Mouse (Mus musculus): ENCODE data around the gene Naa80. TPM values are rescaled to one million over a fixed set of nuclear protein-coding genes. Genes with fewer than 3 reads are reported as not detected.

Naa80 gene
- 53.5 and 65.8 TPM in 2 replicates for polyA plus RNA-seq (2012; rRNA removed)

DNA sequence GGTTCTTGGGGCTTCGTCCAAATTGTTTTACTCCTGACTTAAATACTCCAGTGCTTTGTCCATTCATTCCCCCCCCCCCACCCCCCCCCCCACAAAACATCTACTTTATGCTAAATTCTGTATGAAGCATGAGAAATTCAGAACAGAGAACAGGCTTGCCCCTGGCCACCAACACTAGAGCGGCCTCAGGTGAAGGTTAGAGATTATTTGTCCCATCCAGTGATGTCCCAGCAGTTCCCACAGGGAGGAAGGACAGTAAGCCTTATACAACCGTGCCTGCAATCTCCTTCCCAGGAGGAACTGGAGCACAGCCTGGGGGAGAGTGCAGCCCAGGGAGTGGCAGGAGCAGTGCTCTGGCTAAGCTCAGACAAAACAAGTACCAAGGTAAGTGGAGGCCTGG lies at the start of gene Naa80:
Gene Naa80 (plus strand): TSS at position 301 of the 400 bp plus-strand sequence.

DNA sequence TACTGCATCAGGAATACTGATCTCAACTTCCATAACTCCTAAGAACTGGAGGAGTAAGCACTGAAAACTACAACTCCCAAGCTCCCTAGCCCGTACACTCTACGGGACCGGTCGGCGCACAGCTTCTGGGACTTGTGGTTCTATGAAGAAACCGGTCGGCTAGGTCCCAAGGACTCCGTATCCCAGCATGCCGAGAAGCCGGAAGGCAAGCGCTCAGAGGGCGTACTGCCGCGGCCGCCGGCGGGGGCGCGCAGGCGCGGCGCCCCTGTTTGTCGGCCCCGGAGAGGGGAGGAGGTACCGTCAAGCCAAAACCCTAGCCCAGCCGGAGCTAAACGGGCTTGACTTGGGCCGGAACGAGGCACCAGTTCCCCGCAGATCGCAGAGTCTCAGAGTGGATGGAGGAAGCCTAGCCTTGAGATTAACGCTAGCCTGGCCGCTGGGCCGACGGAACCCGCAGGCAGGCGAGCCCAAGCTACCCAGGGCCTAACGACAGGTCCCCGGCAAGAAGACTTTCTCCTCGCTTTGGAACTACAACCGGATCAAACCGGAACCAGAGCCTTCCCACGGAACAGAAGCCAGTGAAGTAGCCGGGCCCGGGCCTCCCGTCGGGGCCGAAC lies 44.8 kb upstream of the Naa80 start, which contains the start of gene Tmem115:
Gene Tmem115 (plus strand): TSS at position 155 of the 617 bp plus-strand sequence.

GRCm38 (mm10) chr9:107541474-107542351 lies 37.0 kb upstream of the Naa80 start, which contains the start of the genes Cyb561d2 and Nprl2:
Cyb561d2 (minus strand) TSS chr9:107542193.
Nprl2 (plus strand) TSS chr9:107542226.

GRCm38 (mm10) chr9:107547026-107547425 lies 31.7 kb upstream of the Naa80 start, which contains the start of gene Zmynd10:
Zmynd10 (plus strand) TSS chr9:107547298.

GRCm38 (mm10) chr9:107551117-107551889 lies 27.4 kb upstream of the Naa80 start, which contains the start of gene Rassf1:
Rassf1 (plus strand) TSS chr9:107551555.

DNA sequence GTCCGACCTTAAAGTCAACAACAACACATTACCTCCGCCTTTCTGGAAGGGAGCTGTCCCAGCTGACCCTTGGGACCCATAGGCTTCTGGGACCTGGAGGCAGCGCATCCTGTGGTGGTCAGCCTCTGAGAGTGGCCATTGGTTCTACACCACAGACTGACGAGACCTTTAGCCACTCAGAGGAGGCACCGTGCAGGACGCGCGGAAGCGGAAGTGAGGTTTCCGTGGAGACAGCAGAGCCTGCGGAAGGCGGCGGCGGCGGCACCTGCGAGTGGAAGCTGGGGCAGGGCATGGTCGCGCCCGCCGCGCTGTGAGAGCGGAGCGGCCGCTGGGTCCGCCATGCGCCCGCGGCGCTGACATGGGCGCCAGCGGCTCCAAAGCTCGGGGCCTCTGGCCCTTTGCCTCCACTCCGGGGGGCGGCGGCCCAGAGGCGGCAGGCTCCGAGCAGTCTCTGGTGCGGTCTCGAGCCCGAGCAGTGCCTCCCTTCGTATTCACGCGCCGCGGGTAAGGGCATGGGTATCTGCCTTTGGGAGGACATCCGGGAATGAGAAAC lies 15.6 kb upstream of the Naa80 start, which contains the start of gene Tusc2:
Gene Tusc2 (plus strand): TSS at position 227 of the 553 bp plus-strand sequence.

GRCm38 (mm10) chr9:107567702-107568319 lies 10.9 kb upstream of the Naa80 start, which contains the start of gene Hyal2:
Hyal2 (plus strand) TSS chr9:107567945.

DNA sequence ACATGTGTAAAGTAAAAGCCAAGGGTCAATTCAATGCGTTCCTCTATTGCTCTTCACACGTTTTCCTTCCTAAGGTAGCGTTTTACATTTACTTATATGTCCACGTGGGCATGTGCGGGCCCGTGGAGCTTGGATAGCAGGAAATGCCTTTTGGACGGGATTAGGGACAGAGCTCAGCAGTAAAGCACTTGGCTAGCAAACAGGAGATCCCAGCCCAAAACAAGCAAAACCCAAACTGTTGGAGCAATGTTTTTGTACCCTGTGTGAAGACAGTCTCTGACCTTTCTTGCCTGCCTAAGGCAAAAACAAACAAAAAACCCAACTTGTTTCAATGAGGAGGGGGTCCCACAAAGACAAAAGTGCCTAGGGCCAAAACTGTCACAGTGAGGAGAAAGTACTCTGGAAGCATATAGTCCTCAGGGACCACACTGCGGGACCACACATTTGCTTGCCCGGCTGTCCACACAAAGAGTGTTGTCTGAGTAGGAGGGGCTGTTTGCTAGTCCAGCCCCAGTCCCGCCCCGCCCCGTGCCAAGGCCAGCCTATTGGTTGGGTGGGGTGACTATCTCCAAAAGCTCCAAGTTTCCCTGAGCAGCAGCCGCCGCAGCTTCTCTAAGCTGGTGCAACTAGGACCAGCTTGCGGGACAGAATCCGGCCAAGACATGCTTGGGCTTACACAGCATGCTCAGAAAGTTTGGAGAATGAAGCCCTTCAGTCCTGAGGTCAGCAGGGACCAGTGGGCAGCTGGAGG lies 2.2 kb upstream of the Naa80 start, which contains the start of gene Hyal1:
Gene Hyal1 (plus strand): TSS at position 571 of the 751 bp plus-strand sequence.

DNA sequence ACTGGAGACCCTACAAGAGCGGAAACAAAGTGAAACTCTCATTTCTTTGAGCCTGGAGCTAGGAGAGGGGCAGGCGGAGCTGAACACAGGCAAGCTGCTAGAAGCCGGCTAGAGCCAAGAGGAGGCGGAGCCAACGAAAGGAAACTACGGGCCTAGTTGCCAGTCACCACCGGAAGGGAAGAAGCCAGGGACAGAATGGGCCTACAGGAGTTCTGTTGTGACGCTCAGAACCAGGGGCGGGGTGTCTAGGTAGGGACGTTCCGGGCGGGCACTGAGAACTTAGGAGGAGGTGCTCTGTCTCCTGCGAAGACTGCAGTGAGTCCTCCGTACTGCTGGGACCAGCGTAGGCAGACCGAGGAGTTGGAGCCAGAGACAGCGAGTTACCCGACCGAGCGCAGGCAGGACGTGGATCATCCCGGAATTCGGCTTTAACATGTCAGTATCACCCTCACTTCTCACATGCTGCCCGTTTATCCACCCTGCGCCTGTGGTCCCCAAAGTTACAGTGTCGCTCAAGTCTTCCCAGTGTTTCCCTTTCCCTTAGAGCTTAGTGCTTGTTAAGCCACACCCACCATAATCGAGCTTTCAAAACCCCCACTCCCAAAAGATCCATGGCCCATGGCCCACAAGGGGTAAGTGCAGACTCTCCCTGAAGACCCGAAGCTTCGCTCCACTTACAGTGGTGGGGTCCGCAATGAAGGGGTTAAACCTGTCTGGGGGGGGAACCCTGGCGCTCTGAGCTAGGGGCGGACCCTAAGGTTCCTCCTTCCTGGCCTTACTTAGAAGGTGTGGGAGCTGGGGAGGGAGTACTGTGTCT lies 2.0 kb downstream of the Naa80 start, which contains the start of gene Hyal3:
Gene Hyal3 (plus strand): TSS at position 318 of the 817 bp plus-strand sequence.

DNA sequence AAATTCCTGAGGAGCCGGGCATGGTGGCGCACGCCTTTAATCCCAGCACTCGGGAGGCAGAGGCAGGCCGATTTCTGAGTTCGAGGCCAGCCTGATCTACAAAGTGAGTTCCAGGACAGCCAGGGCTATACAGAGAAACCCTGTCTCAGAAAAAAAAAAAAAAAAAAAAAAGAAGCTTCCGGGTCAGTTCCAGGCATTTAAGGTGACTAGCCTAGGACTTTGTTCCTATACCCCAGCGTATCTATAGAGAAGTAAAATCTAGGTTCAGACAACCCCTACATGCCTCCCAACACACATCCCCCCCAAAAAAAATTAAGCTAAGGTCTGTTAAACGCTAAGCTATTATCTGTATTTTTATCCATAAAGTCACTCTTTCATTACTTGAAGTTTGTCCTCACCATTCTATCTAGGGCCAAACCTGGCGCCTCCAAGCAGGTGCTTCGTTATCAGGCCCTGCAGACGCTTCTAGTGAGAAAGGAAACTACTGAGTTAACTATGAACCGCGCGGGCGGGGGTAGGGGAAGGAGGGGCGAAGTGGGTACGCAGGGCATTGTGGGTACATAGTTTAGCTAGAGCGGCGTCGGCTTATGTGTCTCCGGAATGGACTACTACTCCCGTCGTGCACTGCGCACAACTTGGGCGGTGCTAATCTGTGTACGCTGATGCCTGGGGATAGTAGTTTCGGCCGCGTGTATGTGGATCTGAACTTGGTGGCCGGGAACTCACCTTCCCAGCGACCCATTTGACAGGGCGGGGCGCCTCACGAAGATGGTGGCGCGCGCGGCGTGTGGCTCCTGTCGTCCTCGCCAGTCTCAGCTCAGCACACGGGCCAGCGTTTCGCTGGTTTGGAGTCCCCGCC lies 8.5 kb downstream of the Naa80 start, which contains the start of gene Ifrd2:
Gene Ifrd2 (plus strand): TSS at position 669 of the 859 bp plus-strand sequence.

GRCm38 (mm10) chr9:107608741-107609432 lies 30.2 kb downstream of the Naa80 start, which contains the start of gene Sema3b:
Sema3b (minus strand) TSS chr9:107609229.

Other genes with a start within 250 kb of the Naa80 start
- 18.1 and 18.8 TPM in 2 replicates for gene Hemk1, start 240.5 kb upstream of the Naa80 start, polyA plus RNA-seq (2012; rRNA removed)
- gene 6430571L13Rik, start 238.3 kb upstream of the Naa80 start, polyA plus RNA-seq (2012; rRNA removed), result 0.26 and 0.27 TPM in 2 replicates
- 20.0 and 33.9 TPM in 2 replicates for gene Cacna2d2, start 179.3 kb upstream of the Naa80 start, polyA plus RNA-seq (2012; rRNA removed)
- gene Tmem115, start 44.9 kb upstream of the Naa80 start, polyA plus RNA-seq (2012; rRNA removed), result 73.8 and 95.5 TPM in 2 replicates
- gene Cyb561d2, start 36.7 kb upstream of the Naa80 start, polyA plus RNA-seq (2012; rRNA removed), result 37.4 and 58.8 TPM in 2 replicates
- 26.5 and 29.3 TPM in 2 replicates for gene Nprl2, start 36.7 kb upstream of the Naa80 start, polyA plus RNA-seq (2012; rRNA removed)
- 0.41 and 0.65 TPM in 2 replicates for gene Zmynd10, start 31.6 kb upstream of the Naa80 start, polyA plus RNA-seq (2012; rRNA removed)
- 27.3 and 28.5 TPM in 2 replicates for gene Rassf1, start 27.3 kb upstream of the Naa80 start, polyA plus RNA-seq (2012; rRNA removed)
- 78.3 and 101 TPM in 2 replicates for gene Tusc2, start 15.6 kb upstream of the Naa80 start, polyA plus RNA-seq (2012; rRNA removed)
- 91.7 and 94.5 TPM in 2 replicates for gene Hyal2, start 10.9 kb upstream of the Naa80 start, polyA plus RNA-seq (2012; rRNA removed)
- 4.4 and 5.2 TPM in 2 replicates for gene Hyal1, start 2.0 kb upstream of the Naa80 start, polyA plus RNA-seq (2012; rRNA removed)
- gene Hyal3, start 1.9 kb downstream of the Naa80 start, polyA plus RNA-seq (2012; rRNA removed), result 0.96 and 0.98 TPM in 2 replicates
- 62.5 and 65.0 TPM in 2 replicates for gene Ifrd2, start 8.8 kb downstream of the Naa80 start, polyA plus RNA-seq (2012; rRNA removed)
- 93.4 and 98.5 TPM in 2 replicates for gene Sema3b, start 30.3 kb downstream of the Naa80 start, polyA plus RNA-seq (2012; rRNA removed)
- gene Gnai2, start 56.5 kb downstream of the Naa80 start, polyA plus RNA-seq (2012; rRNA removed), result 562 and 599 TPM in 2 replicates
- 0.81 and 7.5 TPM in 2 replicates for gene Slc38a3, start 90.6 kb downstream of the Naa80 start, polyA plus RNA-seq (2012; rRNA removed)
- gene Gnat1, start 100.8 kb downstream of the Naa80 start, polyA plus RNA-seq (2012; rRNA removed), result 0.14 TPM in 1 of 2 replicates, not detected in the other
- gene Sema3f, start 131.6 kb downstream of the Naa80 start, polyA plus RNA-seq (2012; rRNA removed), result 76.2 and 89.6 TPM in 2 replicates
- 40.9 and 42.4 TPM in 2 replicates for gene Rbm5, start 192.1 kb downstream of the Naa80 start, polyA plus RNA-seq (2012; rRNA removed)